Mouse (Mus musculus) intestine, embryonic 14.5 days (tissue): Measurements from ENCODE around the gene Gm9045. TPM values are rescaled to one million over a fixed set of nuclear protein-coding genes. Genes with fewer than 3 reads are reported as not detected.
"Not testable (repeated sequence)": the region's sequence is repeated elsewhere in the genome, so short reads cannot be mapped to it uniquely, and the experiment has no call there.

Experiments
- ATAC-seq: fragments of 200-750 bp; cut with Nextera tagmentation; replicated peaks from 2 replicates; pipeline ENCODE4 v1.8.0; 2017; ENCODE audit warnings: low read depth, moderate number of reproducible peaks, moderate TSS enrichment, moderate library complexity; ENCODE audit not compliant: low FRiP score, low TSS enrichment
- DNase-seq: peaks from one replicate; pipeline ENCODE4 v3.0.0-alpha.2; 2018; ENCODE audit warnings: low spot score
- H3K27ac ChIP-seq: fragments of 300-500 bp; sonication (generic); 2 replicates; pipeline ENCODE4 v1.5.1; 2014; ENCODE audit warnings: low read depth, mild to moderate bottlenecking, control low read depth
- H3K27me3 ChIP-seq: fragments of 300-500 bp; sonication (generic); replicated peaks from 2 replicates; pipeline ENCODE4 v1.6.1; 2014; ENCODE audit warnings: low read length, control low read depth; ENCODE audit not compliant: control insufficient read depth, insufficient read depth
- H3K36me3 ChIP-seq: fragments of 300-500 bp; sonication (generic); 2 replicates; pipeline ENCODE4 v1.6.1; 2014; ENCODE audit warnings: low read length, control low read depth; ENCODE audit not compliant: control insufficient read depth, insufficient read depth
- H3K4me1 ChIP-seq: fragments of 300-500 bp; sonication (generic); replicated peaks from 2 replicates; pipeline ENCODE4 v1.6.1; 2014; ENCODE audit warnings: low read length, control low read depth, mixed read lengths; ENCODE audit not compliant: control insufficient read depth, insufficient read depth
- H3K4me2 ChIP-seq: fragments of 300-500 bp; sonication (generic); 2 replicates; pipeline ENCODE4 v1.6.1; 2014; ENCODE audit warnings: low read length
- H3K4me3 ChIP-seq: fragments of 300-500 bp; sonication (generic); 2 replicates; pipeline ENCODE4 v1.5.1; 2014; ENCODE audit warnings: low read depth, low read length, control low read depth, mixed read lengths
- H3K9ac ChIP-seq: fragments of 300-500 bp; sonication (generic); 2 replicates; pipeline ENCODE4 v1.6.1; 2014; ENCODE audit warnings: mild to moderate bottlenecking, low read length
- H3K9me3 ChIP-seq: fragments of 300-500 bp; sonication (generic); 2 replicates; pipeline ENCODE4 v1.6.1; 2016; ENCODE audit warnings: low read length, control low read depth; ENCODE audit not compliant: control insufficient read depth
- WGBS: fragments of 180-500 bp; shearing (Covaris S2); extraction: QIAGEN DNeasy Blood & Tissue Kit; methylation state at CpG from one replicate; pipeline ENCODE4 v1.1.7; 2014; 5-methylcytosine and 5-hydroxymethylcytosine counted together
- polyA plus RNA-seq: library from polyadenylated mRNA; unstranded; fragments of >200 nt; fragmentation: Nextera tagmentation; extraction: Ambion mirVana; gene quantifications from 2 replicates; pipeline ENCODE4 v1.2.1, GENCODE M21; 2014

Gene Gm9045
- polyA plus RNA-seq = not detected in 2 replicates

GRCm38 (mm10) chr10:118337731-118338130 lies at the start of gene Gm9045:
Gene Gm9045, minus strand, starts transcription at chr10:118337831.
- not testable (repeated sequence) for H3K27ac ChIP-seq, H3K9ac ChIP-seq, H3K4me2 ChIP-seq, DNase-seq, H3K27me3 ChIP-seq, H3K4me3 ChIP-seq, H3K4me1 ChIP-seq, H3K9me3 ChIP-seq, ATAC-seq, H3K36me3 ChIP-seq
- no CpG with 5 or more reads among the region's 14 CpGs for WGBS

- H3K27me3 ChIP-seq = no peaks in the 10 kb centered on the region
- ATAC-seq = peak; percentile 87
- H3K9me3 ChIP-seq = no peaks in the 10 kb centered on the region
- peak overlapping the region; percentile 46 for H3K4me2 ChIP-seq
- peak; percentile 82 for DNase-seq
- no peak overlapping the region for H3K4me3 ChIP-seq
- 0 out of 2 replicates have a peak, but pooled peaks cover 3% of the 10 kb centered on the region for H3K4me1 ChIP-seq
- WGBS = 5% methylated on average over 10 of the region's 10 CpGs
- no peak overlapping the region for H3K9ac ChIP-seq
- no peaks in the 10 kb centered on the region for H3K36me3 ChIP-seq
- no peak overlapping the region for H3K27ac ChIP-seq
Observed at GRCm38 (mm10) chr10:118370443-118370842, 32.8 kb upstream of the Gm9045 start.

DNA sequence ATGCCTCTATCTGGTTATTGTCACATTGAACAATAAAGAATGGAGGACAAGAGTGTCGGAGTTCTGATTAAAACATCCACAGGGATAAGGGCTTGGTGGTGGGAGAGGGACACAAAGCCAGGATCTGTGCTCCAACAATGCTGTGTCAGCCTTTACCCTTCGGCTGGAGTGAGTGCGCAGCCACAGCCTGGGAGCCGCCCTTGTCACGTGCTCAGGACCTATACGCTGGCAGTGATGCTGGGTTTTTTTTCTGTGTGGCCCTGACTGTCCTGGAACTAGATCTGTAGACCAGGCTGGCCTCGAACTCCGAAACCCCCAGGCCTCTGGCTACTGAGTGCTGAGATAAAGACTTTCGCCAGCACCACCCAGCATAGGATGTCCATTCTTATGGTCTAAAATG lies 31.9 kb upstream of the Gm9045 start:
- H3K4me1 ChIP-seq = 0 out of 2 replicates have a peak, but pooled peaks cover 3% of the 10 kb centered on the region
- no peak overlapping the region for H3K27ac ChIP-seq
- no peak overlapping the region for H3K9ac ChIP-seq
- no peaks in the 10 kb centered on the region for H3K9me3 ChIP-seq
- no peak overlapping the region for H3K4me3 ChIP-seq
- no peak for ATAC-seq
- no peak overlapping the region for H3K4me2 ChIP-seq
- no peak for DNase-seq
- no peaks in the 10 kb centered on the region for H3K27me3 ChIP-seq
- H3K36me3 ChIP-seq = no peaks in the 10 kb centered on the region
- 87% methylated on average over 9 of the region's 9 CpGs for WGBS

DNA sequence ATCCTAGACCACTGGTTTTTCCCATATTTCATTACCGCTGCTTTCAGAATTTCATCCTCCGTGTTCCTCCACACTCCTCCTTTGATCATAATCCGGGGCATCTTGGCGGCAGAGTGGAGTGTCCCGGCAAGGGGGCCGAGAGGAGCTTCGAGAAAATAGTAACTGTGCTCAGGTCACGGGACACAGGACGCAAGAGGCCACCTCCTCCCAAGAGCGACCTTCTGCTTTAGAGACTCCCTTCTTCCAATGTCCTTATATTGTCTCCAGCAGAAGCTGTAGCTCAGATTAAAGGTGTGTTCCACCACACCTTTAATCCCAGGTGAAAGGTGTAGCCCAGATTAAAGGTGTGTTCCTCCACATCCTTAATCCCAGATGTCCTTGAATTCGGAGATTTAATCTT lies 16.4 kb upstream of the Gm9045 start, which contains the start of gene Gm9049:
Gm9049 (minus strand) TSS at position 101 of the 400 bp plus-strand sequence.
- H3K4me2 ChIP-seq, H3K9ac ChIP-seq, H3K36me3 ChIP-seq, H3K27ac ChIP-seq, H3K9me3 ChIP-seq, H3K4me1 ChIP-seq, H3K27me3 ChIP-seq, ATAC-seq, DNase-seq, H3K4me3 ChIP-seq: not testable (repeated sequence)
- WGBS = no CpG with 5 or more reads among the region's 11 CpGs

GRCm38 (mm10) chr10:118348579-118348978 lies 10.9 kb upstream of the Gm9045 start, which contains the start of gene Gm9048:
Gene Gm9048, minus strand, starts transcription at chr10:118348679.
- H3K36me3 ChIP-seq, H3K27ac ChIP-seq, H3K9me3 ChIP-seq, H3K4me3 ChIP-seq, H3K4me2 ChIP-seq, DNase-seq, H3K27me3 ChIP-seq, H3K9ac ChIP-seq, ATAC-seq, H3K4me1 ChIP-seq: not testable (repeated sequence)
- 83% methylated on average over 1 of the region's 14 CpGs for WGBS

DNA sequence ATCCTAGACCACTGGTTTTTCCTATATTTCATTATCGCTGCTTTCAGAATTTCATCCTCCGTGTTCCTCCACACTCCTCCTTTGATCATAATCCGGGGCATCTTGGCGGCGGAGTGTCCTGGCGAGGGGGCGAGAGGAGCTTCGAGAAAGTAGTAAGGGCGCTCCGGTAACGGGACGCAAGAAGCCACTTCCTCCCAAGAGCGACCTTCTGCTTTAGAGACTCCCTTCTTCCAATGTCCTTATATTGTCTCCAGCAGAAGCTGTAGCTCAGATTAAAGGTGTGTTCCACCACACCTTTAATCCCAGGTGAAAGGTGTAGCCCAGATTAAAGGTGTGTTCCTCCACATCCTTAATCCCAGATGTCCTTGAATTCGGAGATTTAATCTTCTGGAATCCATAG lies 5.5 kb upstream of the Gm9045 start, which contains the start of gene Gm9046:
Gm9046 (minus strand) TSS at position 101 of the 400 bp plus-strand sequence.
- H3K4me1 ChIP-seq, ATAC-seq, H3K27ac ChIP-seq, H3K9ac ChIP-seq, H3K4me2 ChIP-seq, H3K27me3 ChIP-seq, H3K36me3 ChIP-seq, H3K9me3 ChIP-seq, H3K4me3 ChIP-seq, DNase-seq: not testable (repeated sequence)
- no CpG with 5 or more reads among the region's 14 CpGs for WGBS

GRCm38 (mm10) chr10:118332308-118332707 lies 5.3 kb downstream of the Gm9045 start, which contains the start of gene Gm9044:
Gene Gm9044, minus strand, starts transcription at chr10:118332408.
- not testable (repeated sequence) for ATAC-seq
- WGBS = no CpG with 5 or more reads among the region's 14 CpGs

GRCm38 (mm10) chr10:118326869-118327268 lies 10.8 kb downstream of the Gm9045 start, which contains the start of gene Gm9040:
Gene Gm9040, minus strand, starts transcription at chr10:118326969.
- H3K9me3 ChIP-seq, H3K4me1 ChIP-seq, DNase-seq, H3K36me3 ChIP-seq, H3K27me3 ChIP-seq, H3K27ac ChIP-seq, ATAC-seq, H3K9ac ChIP-seq, H3K4me3 ChIP-seq, H3K4me2 ChIP-seq: not testable (repeated sequence)
- no CpG with 5 or more reads among the region's 11 CpGs for WGBS

More at GRCm38 (mm10) chr10:118332308-118332707, 5.3 kb downstream of the Gm9045 start, which contains the start of gene Gm9044:
- H3K36me3 ChIP-seq, H3K4me1 ChIP-seq, H3K4me2 ChIP-seq, H3K27ac ChIP-seq, H3K9ac ChIP-seq, DNase-seq, H3K27me3 ChIP-seq, H3K4me3 ChIP-seq, H3K9me3 ChIP-seq: not testable (repeated sequence)

GRCm38 (mm10) chr10:118319024-118319423 lies 18.6 kb downstream of the Gm9045 start:
- no peak for DNase-seq
- Histone ChIP-seq H3K36me3 (no peaks in the 10 kb centered on the region), H3K4me2 (no peak overlapping the region), H3K4me3 (no peak overlapping the region), H3K27me3 (no peaks in the 10 kb centered on the region), H3K9ac (no peak overlapping the region), H3K4me1 (no peaks in the 10 kb centered on the region), H3K27ac (no peak overlapping the region), H3K9me3 (no peaks in the 10 kb centered on the region)
- 88% methylated on average over 8 of the region's 8 CpGs for WGBS
- no peak for ATAC-seq
